Mouse (Mus musculus): Measurements from ENCODE around the gene Plekha7. TPM values are rescaled to one million over a fixed set of nuclear protein-coding genes. Genes with fewer than 3 reads are reported as not detected.

Gene Plekha7
- total RNA-seq (2014; rRNA removed; ENCODE audit: low replicate concordance) (40.4 and 48.8 TPM in 2 replicates), polyA plus RNA-seq (2015; fragmentation: Nextera tagmentation; extraction: Ambion mirVana) (18.3 and 19.4 TPM in 2 replicates)

- H3K4me2 ChIP-seq (ENCODE audit: low read depth, low read length) = peak within 1 kb of the TSS; percentile 90
- peak within 1 kb of the TSS; percentile 62 for H3K27ac ChIP-seq (ENCODE audit: low read depth)
- peaks cover 10% of the 10 kb centered on the region; the same call in 1 of the 2 replicates for H3K4me1 ChIP-seq (ENCODE audit: control insufficient read depth, insufficient read depth)
- H3K36me3 ChIP-seq (replicated peaks; ENCODE audit: control insufficient read depth, insufficient read depth, low read length) = no peaks in the 10 kb centered on the region
- peak; percentile 52 for DNase-seq (ENCODE audit: low spot score)
- peak; percentile 81 for ATAC-seq (ENCODE audit: insufficient read depth, low read depth)
- under 1% methylated on average over 61 of the region's 65 CpGs for WGBS
- H3K9me3 ChIP-seq (replicated peaks; ENCODE audit: control insufficient read depth, low read length) = no peaks in the 10 kb centered on the region
- no peaks in the 10 kb centered on the region for H3K27me3 ChIP-seq (ENCODE audit: control insufficient read depth, insufficient read depth, low read length)
- peak within 1 kb of the TSS; percentile 73 for H3K4me3 ChIP-seq (ENCODE audit: low read depth, low read length)
- TF ChIP-seq CTCF (IDR thresholded peaks at IDR 0.05; ENCODE audit: low read depth) (no peak), EP300 (IDR thresholded peaks at IDR 0.05; ENCODE audit: low read depth) (no peak)
- peak within 1 kb of the TSS; percentile 57 for H3K9ac ChIP-seq (replicated peaks; ENCODE audit: low read depth, low read length)
Measured at GRCm38 (mm10) chr7:116307871-116308631, at the start of gene Plekha7. Gene Plekha7 (minus strand): TSS chr7:116308376.

- Histone ChIP-seq H3K4me3 (ENCODE audit: low read depth, low read length) (no peak overlapping the region), H3K4me1 (ENCODE audit: control insufficient read depth, insufficient read depth) (peaks cover 8% of the 10 kb centered on the region; the same call in 1 of the 2 replicates), H3K27ac (ENCODE audit: low read depth) (no peak overlapping the region), H3K9ac (replicated peaks; ENCODE audit: low read depth, low read length) (no peak overlapping the region), H3K9me3 (replicated peaks; ENCODE audit: control insufficient read depth, low read length) (no peaks in the 10 kb centered on the region), H3K4me2 (ENCODE audit: low read depth, low read length) (no peak overlapping the region), H3K36me3 (replicated peaks; ENCODE audit: control insufficient read depth, insufficient read depth, low read length) (peaks cover 30% of the 10 kb centered on the region), H3K27me3 (ENCODE audit: control insufficient read depth, insufficient read depth, low read length) (no peaks in the 10 kb centered on the region)
- DNase-seq (ENCODE audit: low spot score) = peak; percentile 65
- WGBS = 67% methylated on average over 1 of the region's 1 CpGs
- no peak for TF ChIP-seq EP300 (IDR thresholded peaks at IDR 0.05; ENCODE audit: low read depth)
- peak; percentile 49 for TF ChIP-seq CTCF (IDR thresholded peaks at IDR 0.05; ENCODE audit: low read depth)
- ATAC-seq (ENCODE audit: insufficient read depth, low read depth) = no peak
Measured at GRCm38 (mm10) chr7:116336226-116336625, 28.1 kb upstream of the Plekha7 start.

- H3K9me3 ChIP-seq (replicated peaks; ENCODE audit: control insufficient read depth, low read length) = no peaks in the 10 kb centered on the region
- ATAC-seq (ENCODE audit: insufficient read depth, low read depth) (no peak), DNase-seq (ENCODE audit: low spot score) (no peak)
- WGBS = 85% methylated on average over 6 of the region's 6 CpGs
- H3K9ac ChIP-seq (replicated peaks; ENCODE audit: low read depth, low read length) = no peak overlapping the region
- peak overlapping the region; percentile 67; the same call in 1 of the 2 replicates for H3K4me2 ChIP-seq (ENCODE audit: low read depth, low read length)
- peaks cover 8% of the 10 kb centered on the region; the same call in 1 of the 2 replicates for H3K4me1 ChIP-seq (ENCODE audit: control insufficient read depth, insufficient read depth)
- H3K27me3 ChIP-seq (ENCODE audit: control insufficient read depth, insufficient read depth, low read length) = no peaks in the 10 kb centered on the region
- TF ChIP-seq CTCF (IDR thresholded peaks at IDR 0.05; ENCODE audit: low read depth) = no peak
- no peak for TF ChIP-seq EP300 (IDR thresholded peaks at IDR 0.05; ENCODE audit: low read depth)
- H3K36me3 ChIP-seq (replicated peaks; ENCODE audit: control insufficient read depth, insufficient read depth, low read length) = peaks cover 31% of the 10 kb centered on the region
- H3K4me3 ChIP-seq (ENCODE audit: low read depth, low read length) = no peak overlapping the region
- no peak overlapping the region for H3K27ac ChIP-seq (ENCODE audit: low read depth)
Measured at GRCm38 (mm10) chr7:116335133-116335532, 27.0 kb upstream of the Plekha7 start.

GRCm38 (mm10) chr7:116334669-116335038, 26.5 kb upstream of the Plekha7 start:
- ATAC-seq (ENCODE audit: insufficient read depth, low read depth) (no peak), DNase-seq (ENCODE audit: low spot score) (no peak)
- no peaks in the 10 kb centered on the region for H3K9me3 ChIP-seq (replicated peaks; ENCODE audit: control insufficient read depth, low read length)
- peaks cover 8% of the 10 kb centered on the region; the same call in 1 of the 2 replicates for H3K4me1 ChIP-seq (ENCODE audit: control insufficient read depth, insufficient read depth)
- peak overlapping the region; percentile 86 for H3K9ac ChIP-seq (replicated peaks; ENCODE audit: low read depth, low read length)
- TF ChIP-seq CTCF (IDR thresholded peaks at IDR 0.05; ENCODE audit: low read depth) (no peak), EP300 (IDR thresholded peaks at IDR 0.05; ENCODE audit: low read depth) (no peak)
- peak overlapping the region; percentile 67 for H3K4me2 ChIP-seq (ENCODE audit: low read depth, low read length)
- no peaks in the 10 kb centered on the region for H3K27me3 ChIP-seq (ENCODE audit: control insufficient read depth, insufficient read depth, low read length)
- H3K36me3 ChIP-seq (replicated peaks; ENCODE audit: control insufficient read depth, insufficient read depth, low read length) = peaks cover 31% of the 10 kb centered on the region
- H3K4me3 ChIP-seq (ENCODE audit: low read depth, low read length) = peak overlapping the region; percentile 86
- WGBS = 14% methylated on average over 8 of the region's 8 CpGs
- peak overlapping the region; percentile 12; the same call in 1 of the 2 replicates for H3K27ac ChIP-seq (ENCODE audit: low read depth)

- Histone ChIP-seq H3K4me2 (ENCODE audit: low read depth, low read length) (peak within 1 kb of the TSS; percentile 67), H3K9ac (replicated peaks; ENCODE audit: low read depth, low read length) (peak within 1 kb of the TSS; percentile 86), H3K4me1 (ENCODE audit: control insufficient read depth, insufficient read depth) (peaks cover 8% of the 10 kb centered on the region; the same call in 1 of the 2 replicates), H3K27me3 (ENCODE audit: control insufficient read depth, insufficient read depth, low read length) (no peaks in the 10 kb centered on the region), H3K9me3 (replicated peaks; ENCODE audit: control insufficient read depth, low read length) (no peaks in the 10 kb centered on the region), H3K4me3 (ENCODE audit: low read depth, low read length) (peak within 1 kb of the TSS; percentile 86), H3K27ac (ENCODE audit: low read depth) (peak within 1 kb of the TSS; percentile 89), H3K36me3 (replicated peaks; ENCODE audit: control insufficient read depth, insufficient read depth, low read length) (peaks cover 30% of the 10 kb centered on the region)
- TF ChIP-seq EP300 (IDR thresholded peaks at IDR 0.05; ENCODE audit: low read depth) (0 out of 2 replicates have a peak, but pooled peaks have one; percentile 35), CTCF (IDR thresholded peaks at IDR 0.05; ENCODE audit: low read depth) (no peak)
- under 1% methylated on average over 78 of the region's 78 CpGs for WGBS
- peak; percentile 97 for DNase-seq (ENCODE audit: low spot score)
- peak; percentile 99 for ATAC-seq (ENCODE audit: insufficient read depth, low read depth)
Measured at GRCm38 (mm10) chr7:116333713-116334668, 25.8 kb upstream of the Plekha7 start, which contains the start of gene Rps13. Gene Rps13 (minus strand): TSS chr7:116334195.

Data from heart, postnatal 0 days (tissue).